Mouse (Mus musculus) CD4-positive, CD25-positive, alpha-beta regulatory T cell, adult 9 weeks (primary cell): ENCODE data around the gene A530064D06Rik. TPM values are rescaled to one million over a fixed set of nuclear protein-coding genes. Genes with fewer than 3 reads are reported as not detected.

Experiments used
- polyA plus RNA-seq: library from polyadenylated mRNA; unstranded; fragments of 100-300 nt; shearing (Covaris generic); gene quantifications from one replicate; pipeline ENCODE4 v1.2.1, GENCODE M21; 2017

A530064D06Rik gene
- not detected for polyA plus RNA-seq

DNA sequence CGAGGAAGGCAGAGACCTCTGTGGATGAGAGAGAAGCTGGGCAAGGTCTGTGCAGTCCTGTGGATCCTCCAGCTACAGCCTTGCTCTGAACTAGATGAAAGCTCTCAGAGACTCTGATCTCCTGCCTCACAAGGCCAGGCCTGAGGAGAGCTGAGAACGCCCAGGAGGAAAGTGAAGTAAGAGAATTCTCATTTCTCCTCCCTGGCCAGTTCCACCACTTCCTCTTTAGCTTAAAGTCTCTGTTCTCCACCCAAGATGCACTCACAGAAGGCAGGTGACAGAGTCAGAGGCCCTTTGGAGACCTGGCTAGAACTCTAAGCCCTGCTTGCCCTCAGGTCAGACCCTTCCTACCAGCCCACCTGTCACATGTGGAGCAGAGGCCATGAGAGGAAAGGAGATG, at the start of gene A530064D06Rik:
A530064D06Rik (minus strand) TSS at position 173 of the 400 bp plus-strand sequence.

DNA sequence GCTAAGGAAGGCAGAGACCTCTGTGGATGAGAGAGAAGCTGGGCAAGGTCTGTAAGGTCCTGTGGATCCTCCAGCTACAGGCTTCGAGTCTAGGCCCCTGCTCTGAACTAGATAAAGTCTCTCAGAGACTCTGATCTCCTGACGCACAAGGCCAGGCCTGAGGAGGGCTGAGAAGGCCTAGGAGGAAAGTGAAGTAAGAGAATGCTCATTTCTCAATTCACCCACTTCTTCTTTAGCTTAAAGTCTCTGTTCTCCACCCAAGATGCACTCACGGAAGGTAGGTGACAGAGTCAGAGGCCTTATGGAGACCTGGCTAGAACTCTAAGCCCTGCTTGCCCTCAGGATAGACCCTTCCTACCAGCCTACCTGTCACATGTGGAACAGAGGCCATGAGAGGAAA, 21.0 kb downstream of the A530064D06Rik start, which contains the start of gene 9830107B12Rik:
9830107B12Rik (minus strand) TSS at position 149 of the 400 bp plus-strand sequence.

Other genes with a start within 250 kb of the A530064D06Rik start
- gene Foxp4, start 242.6 kb downstream of the A530064D06Rik start, polyA plus RNA-seq: 6.4 TPM
- gene 1700122O11Rik, start 129.0 kb downstream of the A530064D06Rik start, polyA plus RNA-seq: not detected
- gene 1700067P10Rik, start 78.0 kb downstream of the A530064D06Rik start, polyA plus RNA-seq: not detected
- gene 9830107B12Rik, start 21.0 kb downstream of the A530064D06Rik start, polyA plus RNA-seq: not detected
- not detected for gene Trem1, start 65.5 kb upstream of the A530064D06Rik start, polyA plus RNA-seq
- not detected for gene Trem3, start 80.5 kb upstream of the A530064D06Rik start, polyA plus RNA-seq
- gene Treml4, start 97.0 kb upstream of the A530064D06Rik start, polyA plus RNA-seq: 1.6 TPM
- 28.8 TPM for gene Treml2, start 132.2 kb upstream of the A530064D06Rik start, polyA plus RNA-seq
- gene B430306N03Rik, start 148.9 kb upstream of the A530064D06Rik start, polyA plus RNA-seq: 6.3 TPM
- gene Trem2, start 179.1 kb upstream of the A530064D06Rik start, polyA plus RNA-seq: not detected
- gene Treml1, start 192.6 kb upstream of the A530064D06Rik start, polyA plus RNA-seq: not detected
- gene Nfya, start 242.6 kb upstream of the A530064D06Rik start, polyA plus RNA-seq: 6.2 TPM
- 100 TPM for gene Oard1, start 242.7 kb upstream of the A530064D06Rik start, polyA plus RNA-seq